Mouse (Mus musculus) frontal cortex, postnatal 10 days (tissue): ENCODE measurements around the gene Fam13a.

Experiments
- DNase-seq, 2 experiments: peaks; one replicate each; pipeline ENCODE4 v3.0.0; 2022; ENCODE audit warnings: low spot score in 2 of 2, mixed read lengths in 1 of 2

Fam13a gene

GRCm38 (mm10) chr6:58933189-58933913 is 91.0 kb downstream of the Fam13a start:
- DNase-seq, result peak; percentile 47 to 78

GRCm38 (mm10) chr6:58932515-58933188 is 91.7 kb downstream of the Fam13a start:
- peak in 1 of 2 experiments; percentile 21 for DNase-seq

- no peak for DNase-seq
These were observed 93.2 kb downstream of the Fam13a start for GRCm38 (mm10) chr6:58931149-58931548.

- DNase-seq, result no peak
These were observed 94.4 kb downstream of the Fam13a start for GRCm38 (mm10) chr6:58929911-58930431.

- no peak for DNase-seq
These were observed 96.5 kb downstream of the Fam13a start for GRCm38 (mm10) chr6:58927881-58928280.

- no peak for DNase-seq
These were observed 101.8 kb downstream of the Fam13a start for GRCm38 (mm10) chr6:58922511-58922910.

- no peak for DNase-seq
These were observed 102.7 kb downstream of the Fam13a start for GRCm38 (mm10) chr6:58921623-58922022.

- no peak for DNase-seq
These were observed 103.6 kb downstream of the Fam13a start for GRCm38 (mm10) chr6:58920735-58921134.

- DNase-seq, result no peak
These were observed 107.9 kb downstream of the Fam13a start for GRCm38 (mm10) chr6:58916498-58916897.

- no peak for DNase-seq
These were observed 110.4 kb downstream of the Fam13a start for GRCm38 (mm10) chr6:58913971-58914370.

- DNase-seq, result no peak
These were observed 110.8 kb downstream of the Fam13a start for GRCm38 (mm10) chr6:58913551-58913950.

- no peak for DNase-seq
These were observed 111.5 kb downstream of the Fam13a start for GRCm38 (mm10) chr6:58912842-58913241.

- no peak for DNase-seq
These were observed 116.6 kb downstream of the Fam13a start for GRCm38 (mm10) chr6:58907791-58908190.

- no peak for DNase-seq
These were observed 117.0 kb downstream of the Fam13a start for GRCm38 (mm10) chr6:58907336-58907735.

GRCm38 (mm10) chr6:58906852-58907261 is 117.5 kb downstream of the Fam13a start, which contains the start of gene Nap1l5:
Gene Nap1l5, minus strand, starts transcription at chr6:58907076.
- peak; percentile 71 to 72 for DNase-seq

GRCm38 (mm10) chr6:58904551-58904950 is 119.8 kb downstream of the Fam13a start:
- no peak for DNase-seq

- DNase-seq, result peak; percentile 47 to 64
These were observed 121.2 kb downstream of the Fam13a start for GRCm38 (mm10) chr6:58903171-58903570.

GRCm38 (mm10) chr6:58900536-58900935 is 123.8 kb downstream of the Fam13a start:
- no peak for DNase-seq

- no peak for DNase-seq
These were observed 125.3 kb downstream of the Fam13a start for GRCm38 (mm10) chr6:58899076-58899475.

GRCm38 (mm10) chr6:58896648-58897047 is 127.7 kb downstream of the Fam13a start:
- no peak for DNase-seq

- no peak for DNase-seq
These were observed 129.4 kb downstream of the Fam13a start for GRCm38 (mm10) chr6:58894994-58895393.

- DNase-seq, result no peak
These were observed 131.0 kb downstream of the Fam13a start for GRCm38 (mm10) chr6:58893307-58893706.

GRCm38 (mm10) chr6:58889917-58890316 is 134.4 kb downstream of the Fam13a start:
- DNase-seq, result no peak
